Mouse (Mus musculus): ENCODE measurements around the gene Hydin. TPM values are rescaled to one million over a fixed set of nuclear protein-coding genes. Genes with fewer than 3 reads are reported as not detected.

Hydin gene
- polyA plus RNA-seq, 1 experiment, result 0.02 TPM

GRCm38 (mm10) chr8:110465606-110466005, 198.8 kb downstream of the Hydin start:
- TF ChIP-seq CTCF (conservative IDR thresholded peaks at IDR 0.05; ENCODE audit: insufficient read depth, insufficient read length, low read depth, low read length) (no peak), POLR2A (IDR thresholded peaks at IDR 0.05; ENCODE audit: low read depth, low read length) (no peak)
- WGBS, result 83% methylated on average over 9 of the region's 9 CpGs
- DNase-seq, result no peak
- no peaks in the 10 kb centered on the region for H3K27me3 ChIP-seq (replicated peaks; ENCODE audit: control insufficient read depth, insufficient read depth, low read length)
- H3K4me1 ChIP-seq (ENCODE audit: control insufficient read depth, insufficient read depth, low read length), result no peaks in the 10 kb centered on the region
- H3K36me3 ChIP-seq (ENCODE audit: control insufficient read depth, insufficient read depth, low read length), result no peaks in the 10 kb centered on the region
- no peak overlapping the region for H3K27ac ChIP-seq (ENCODE audit: insufficient read depth, low read depth, low read length)
- no peak overlapping the region for H3K4me3 ChIP-seq (ENCODE audit: insufficient read depth, low read depth, low read length)

- 82% methylated on average over 6 of the region's 6 CpGs for WGBS
Measured at GRCm38 (mm10) chr8:110477256-110477655, 210.5 kb downstream of the Hydin start.

GRCm38 (mm10) chr8:110478576-110478975, 211.8 kb downstream of the Hydin start:
- no peak for TF ChIP-seq POLR2A (IDR thresholded peaks at IDR 0.05; ENCODE audit: low read depth, low read length)
- TF ChIP-seq CTCF (conservative IDR thresholded peaks at IDR 0.05; ENCODE audit: insufficient read depth, insufficient read length, low read depth, low read length), result peak; percentile 64
- 29% methylated on average over 6 of the region's 6 CpGs for WGBS
- H3K27ac ChIP-seq (ENCODE audit: insufficient read depth, low read depth, low read length), result no peak overlapping the region
- no peaks in the 10 kb centered on the region for H3K36me3 ChIP-seq (ENCODE audit: control insufficient read depth, insufficient read depth, low read length)
- no peaks in the 10 kb centered on the region for H3K4me1 ChIP-seq (ENCODE audit: control insufficient read depth, insufficient read depth, low read length)
- no peaks in the 10 kb centered on the region for H3K27me3 ChIP-seq (replicated peaks; ENCODE audit: control insufficient read depth, insufficient read depth, low read length)
- peak; percentile 43 for DNase-seq
- H3K4me3 ChIP-seq (ENCODE audit: insufficient read depth, low read depth, low read length), result no peak overlapping the region

More at GRCm38 (mm10) chr8:110477256-110477655, 210.5 kb downstream of the Hydin start:
- Histone ChIP-seq H3K27me3 (replicated peaks; ENCODE audit: control insufficient read depth, insufficient read depth, low read length) (no peaks in the 10 kb centered on the region), H3K36me3 (ENCODE audit: control insufficient read depth, insufficient read depth, low read length) (no peaks in the 10 kb centered on the region), H3K27ac (ENCODE audit: insufficient read depth, low read depth, low read length) (no peak overlapping the region), H3K4me1 (ENCODE audit: control insufficient read depth, insufficient read depth, low read length) (no peaks in the 10 kb centered on the region), H3K4me3 (ENCODE audit: insufficient read depth, low read depth, low read length) (no peak overlapping the region)
- DNase-seq, result no peak
- no peak for TF ChIP-seq CTCF (conservative IDR thresholded peaks at IDR 0.05; ENCODE audit: insufficient read depth, insufficient read length, low read depth, low read length)
- no peak for TF ChIP-seq POLR2A (IDR thresholded peaks at IDR 0.05; ENCODE audit: low read depth, low read length)

- no peak overlapping the region for H3K27ac ChIP-seq (ENCODE audit: insufficient read depth, low read depth, low read length)
- TF ChIP-seq POLR2A (IDR thresholded peaks at IDR 0.05; ENCODE audit: low read depth, low read length) (no peak), CTCF (conservative IDR thresholded peaks at IDR 0.05; ENCODE audit: insufficient read depth, insufficient read length, low read depth, low read length) (no peak)
- no peak for DNase-seq
- H3K4me3 ChIP-seq (ENCODE audit: insufficient read depth, low read depth, low read length), result no peak overlapping the region
- no peaks in the 10 kb centered on the region for H3K4me1 ChIP-seq (ENCODE audit: control insufficient read depth, insufficient read depth, low read length)
- 64% methylated on average over 12 of the region's 12 CpGs for WGBS
- no peaks in the 10 kb centered on the region for H3K36me3 ChIP-seq (ENCODE audit: control insufficient read depth, insufficient read depth, low read length)
- no peaks in the 10 kb centered on the region for H3K27me3 ChIP-seq (replicated peaks; ENCODE audit: control insufficient read depth, insufficient read depth, low read length)
Measured at GRCm38 (mm10) chr8:110479401-110479800, 212.6 kb downstream of the Hydin start.

- no peak for TF ChIP-seq CTCF (conservative IDR thresholded peaks at IDR 0.05; ENCODE audit: insufficient read depth, insufficient read length, low read depth, low read length)
- TF ChIP-seq POLR2A (IDR thresholded peaks at IDR 0.05; ENCODE audit: low read depth, low read length), result no peak
- Histone ChIP-seq H3K27me3 (replicated peaks; ENCODE audit: control insufficient read depth, insufficient read depth, low read length) (no peaks in the 10 kb centered on the region), H3K36me3 (ENCODE audit: control insufficient read depth, insufficient read depth, low read length) (no peaks in the 10 kb centered on the region), H3K4me3 (ENCODE audit: insufficient read depth, low read depth, low read length) (no peak overlapping the region), H3K27ac (ENCODE audit: insufficient read depth, low read depth, low read length) (no peak overlapping the region), H3K4me1 (ENCODE audit: control insufficient read depth, insufficient read depth, low read length) (no peaks in the 10 kb centered on the region)
- WGBS, result 44% methylated on average over 3 of the region's 3 CpGs
- DNase-seq, result no peak
Measured at GRCm38 (mm10) chr8:110482275-110482674, 215.5 kb downstream of the Hydin start.

- TF ChIP-seq CTCF (conservative IDR thresholded peaks at IDR 0.05; ENCODE audit: insufficient read depth, insufficient read length, low read depth, low read length), result no peak
- TF ChIP-seq POLR2A (IDR thresholded peaks at IDR 0.05; ENCODE audit: low read depth, low read length), result no peak
- no peaks in the 10 kb centered on the region for H3K4me1 ChIP-seq (ENCODE audit: control insufficient read depth, insufficient read depth, low read length)
- H3K27ac ChIP-seq (ENCODE audit: insufficient read depth, low read depth, low read length), result no peak overlapping the region
- H3K27me3 ChIP-seq (replicated peaks; ENCODE audit: control insufficient read depth, insufficient read depth, low read length), result no peaks in the 10 kb centered on the region
- H3K36me3 ChIP-seq (ENCODE audit: control insufficient read depth, insufficient read depth, low read length), result no peaks in the 10 kb centered on the region
- WGBS, result 88% methylated on average over 13 of the region's 13 CpGs
- no peak overlapping the region for H3K4me3 ChIP-seq (ENCODE audit: insufficient read depth, low read depth, low read length)
- DNase-seq, result no peak
Measured at GRCm38 (mm10) chr8:110485234-110485633, 218.5 kb downstream of the Hydin start.

GRCm38 (mm10) chr8:110486020-110486419, 219.2 kb downstream of the Hydin start:
- TF ChIP-seq CTCF (conservative IDR thresholded peaks at IDR 0.05; ENCODE audit: insufficient read depth, insufficient read length, low read depth, low read length) (no peak), POLR2A (IDR thresholded peaks at IDR 0.05; ENCODE audit: low read depth, low read length) (no peak)

More at GRCm38 (mm10) chr8:110486020-110486419, 219.2 kb downstream of the Hydin start:
- Histone ChIP-seq H3K36me3 (ENCODE audit: control insufficient read depth, insufficient read depth, low read length) (no peaks in the 10 kb centered on the region), H3K4me1 (ENCODE audit: control insufficient read depth, insufficient read depth, low read length) (no peaks in the 10 kb centered on the region), H3K27ac (ENCODE audit: insufficient read depth, low read depth, low read length) (no peak overlapping the region), H3K4me3 (ENCODE audit: insufficient read depth, low read depth, low read length) (no peak overlapping the region), H3K27me3 (replicated peaks; ENCODE audit: control insufficient read depth, insufficient read depth, low read length) (no peaks in the 10 kb centered on the region)
- no peak for DNase-seq
- 69% methylated on average over 13 of the region's 13 CpGs for WGBS
